Mouse (Mus musculus): Measurements from ENCODE around the gene Plxna2. TPM values are rescaled to one million over a fixed set of nuclear protein-coding genes. Genes with fewer than 3 reads are reported as not detected.

Gene Plxna2
- polyA plus RNA-seq, 1 experiment, result 4.0 TPM

DNA sequence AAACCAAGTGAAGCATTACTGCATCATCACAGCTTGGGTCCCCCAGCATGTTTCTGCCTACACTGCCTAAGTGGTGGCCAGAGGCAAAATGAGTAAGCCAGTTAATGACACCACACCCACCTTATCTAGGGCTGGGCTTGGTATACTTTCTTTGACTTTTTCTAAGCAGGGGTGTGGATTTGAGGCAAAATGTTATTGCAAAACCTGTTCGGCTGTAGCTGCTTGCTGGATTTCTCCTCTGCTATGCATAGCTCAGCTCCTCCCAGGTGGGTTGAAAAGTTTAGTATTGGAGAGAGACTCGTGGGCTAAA is 57.8 kb downstream of the Plxna2 start:
- DNase-seq, result no peak
- Histone ChIP-seq H3K27ac (ENCODE audit: control insufficient read depth, insufficient read depth, low read length) (no peak overlapping the region), H3K4me3 (ENCODE audit: control insufficient read depth, insufficient read depth, low read length) (no peak overlapping the region), H3K4me1 (replicated peaks; ENCODE audit: control insufficient read depth, insufficient read depth, low read length) (no peaks in the 10 kb centered on the region), H3K27me3 (ENCODE audit: control insufficient read depth, insufficient read depth, low read length) (no peaks in the 10 kb centered on the region), H3K36me3 (ENCODE audit: control insufficient read depth, insufficient read depth, low read length) (no peaks in the 10 kb centered on the region)
- TF ChIP-seq POLR2A (IDR thresholded peaks at IDR 0.05; ENCODE audit: control insufficient read depth, extremely low read depth, insufficient read depth, low read length, poor library complexity) (no peak), CTCF (IDR thresholded peaks at IDR 0.05; ENCODE audit: borderline replicate concordance, control insufficient read depth, extremely low read depth, insufficient read depth, low read length, poor library complexity) (no peak)
- 80% methylated on average over 2 of the region's 2 CpGs for WGBS

DNA sequence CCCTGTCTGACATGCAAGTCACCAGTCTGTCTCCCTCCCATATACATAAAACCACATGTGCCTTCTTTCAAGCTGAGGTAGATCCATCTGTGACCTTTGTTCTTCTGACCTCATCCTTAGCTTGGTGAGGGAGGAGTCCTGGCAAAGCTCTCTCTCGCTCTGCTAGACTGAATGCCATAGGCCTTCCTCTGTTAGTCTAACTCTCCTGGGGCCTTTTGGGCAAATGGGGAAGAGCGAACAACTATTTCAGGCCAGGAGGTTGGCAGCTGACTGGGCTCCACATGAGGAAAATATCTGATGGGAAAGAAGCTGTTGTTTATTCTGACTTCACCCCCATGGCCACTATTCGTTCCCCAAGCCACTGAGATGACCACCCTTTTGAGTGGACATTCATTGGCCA is 59.9 kb downstream of the Plxna2 start:
- no peak overlapping the region for H3K27ac ChIP-seq (ENCODE audit: control insufficient read depth, insufficient read depth, low read length)

DNA sequence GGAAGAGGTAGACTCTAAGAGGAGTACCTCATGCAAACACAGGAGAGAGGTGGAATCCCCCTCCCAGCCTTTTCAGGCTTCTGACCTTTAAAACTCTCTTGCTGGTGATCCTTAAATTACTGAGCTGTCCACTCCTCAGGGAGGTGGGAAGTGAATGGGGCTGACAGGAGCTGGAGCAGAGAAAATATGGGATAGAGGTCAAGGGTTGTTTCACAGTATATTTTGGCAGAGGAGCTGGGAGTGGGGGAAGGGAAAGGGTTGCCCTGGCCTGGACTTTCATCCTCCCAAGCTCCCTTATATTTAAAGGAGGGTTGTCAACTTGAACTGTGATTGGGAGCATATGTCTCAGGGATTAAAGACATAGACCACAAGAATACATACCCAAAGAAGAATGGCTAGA is 61.1 kb downstream of the Plxna2 start:
- H3K27me3 ChIP-seq (ENCODE audit: control insufficient read depth, insufficient read depth, low read length), result no peaks in the 10 kb centered on the region
- no peaks in the 10 kb centered on the region for H3K36me3 ChIP-seq (ENCODE audit: control insufficient read depth, insufficient read depth, low read length)
- DNase-seq, result no peak
- TF ChIP-seq CTCF (IDR thresholded peaks at IDR 0.05; ENCODE audit: borderline replicate concordance, control insufficient read depth, extremely low read depth, insufficient read depth, low read length, poor library complexity) (no peak), POLR2A (IDR thresholded peaks at IDR 0.05; ENCODE audit: control insufficient read depth, extremely low read depth, insufficient read depth, low read length, poor library complexity) (no peak)
- H3K4me1 ChIP-seq (replicated peaks; ENCODE audit: control insufficient read depth, insufficient read depth, low read length), result no peaks in the 10 kb centered on the region
- H3K4me3 ChIP-seq (ENCODE audit: control insufficient read depth, insufficient read depth, low read length), result no peak overlapping the region
- no peak overlapping the region for H3K27ac ChIP-seq (ENCODE audit: control insufficient read depth, insufficient read depth, low read length)

More for the DNA sequence above, 59.9 kb downstream of the Plxna2 start:
- H3K27me3 ChIP-seq (ENCODE audit: control insufficient read depth, insufficient read depth, low read length), result no peaks in the 10 kb centered on the region
- no peak for DNase-seq
- H3K4me1 ChIP-seq (replicated peaks; ENCODE audit: control insufficient read depth, insufficient read depth, low read length), result no peaks in the 10 kb centered on the region
- WGBS, result 84% methylated on average over 3 of the region's 3 CpGs
- H3K4me3 ChIP-seq (ENCODE audit: control insufficient read depth, insufficient read depth, low read length), result no peak overlapping the region
- no peaks in the 10 kb centered on the region for H3K36me3 ChIP-seq (ENCODE audit: control insufficient read depth, insufficient read depth, low read length)
- no peak for TF ChIP-seq POLR2A (IDR thresholded peaks at IDR 0.05; ENCODE audit: control insufficient read depth, extremely low read depth, insufficient read depth, low read length, poor library complexity)
- no peak for TF ChIP-seq CTCF (IDR thresholded peaks at IDR 0.05; ENCODE audit: borderline replicate concordance, control insufficient read depth, extremely low read depth, insufficient read depth, low read length, poor library complexity)

DNA sequence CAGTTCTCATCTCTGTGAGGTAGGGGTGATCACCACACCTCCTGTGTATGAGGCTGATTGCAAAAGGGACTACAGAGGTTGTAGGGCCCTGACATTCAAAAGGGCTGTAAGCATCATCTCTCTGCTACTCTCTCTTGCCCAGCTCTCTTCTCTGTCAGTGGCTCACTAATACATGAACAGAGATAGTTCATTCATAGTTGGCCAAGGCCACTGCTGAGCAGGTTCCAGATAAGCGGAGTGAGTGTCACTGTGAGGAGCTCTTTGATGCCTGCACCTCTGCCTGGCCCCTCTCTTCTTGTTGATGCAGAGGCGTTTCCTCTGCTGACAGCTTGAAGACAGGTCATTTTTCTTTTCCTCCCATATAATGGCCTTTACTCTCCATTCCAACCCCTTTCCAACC is 62.1 kb downstream of the Plxna2 start:
- Histone ChIP-seq H3K27ac (ENCODE audit: control insufficient read depth, insufficient read depth, low read length) (no peak overlapping the region), H3K27me3 (ENCODE audit: control insufficient read depth, insufficient read depth, low read length) (no peaks in the 10 kb centered on the region), H3K36me3 (ENCODE audit: control insufficient read depth, insufficient read depth, low read length) (no peaks in the 10 kb centered on the region), H3K4me3 (ENCODE audit: control insufficient read depth, insufficient read depth, low read length) (no peak overlapping the region), H3K4me1 (replicated peaks; ENCODE audit: control insufficient read depth, insufficient read depth, low read length) (no peaks in the 10 kb centered on the region)
- 84% methylated on average over 2 of the region's 2 CpGs for WGBS
- no peak for TF ChIP-seq POLR2A (IDR thresholded peaks at IDR 0.05; ENCODE audit: control insufficient read depth, extremely low read depth, insufficient read depth, low read length, poor library complexity)
- no peak for TF ChIP-seq CTCF (IDR thresholded peaks at IDR 0.05; ENCODE audit: borderline replicate concordance, control insufficient read depth, extremely low read depth, insufficient read depth, low read length, poor library complexity)
- no peak for DNase-seq

DNA sequence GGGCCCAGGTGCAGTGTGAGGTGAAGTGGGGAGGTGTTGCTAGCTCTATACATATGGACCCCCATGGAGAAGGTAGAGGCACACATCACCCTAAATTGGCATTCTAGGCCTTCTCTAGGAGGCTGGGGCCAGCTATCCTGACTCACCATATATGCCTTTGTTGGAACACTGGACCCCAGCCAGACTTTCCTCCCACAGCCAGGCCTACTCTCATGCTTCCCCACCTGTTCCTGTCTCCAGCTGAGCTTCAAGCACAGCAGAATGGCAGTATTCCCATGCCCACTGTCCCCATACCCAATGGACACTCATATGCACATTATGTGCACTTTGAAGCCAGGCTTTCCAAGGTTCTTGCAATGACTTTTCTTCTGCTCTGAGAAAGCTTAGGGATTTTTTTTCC is 64.0 kb downstream of the Plxna2 start:
- no peaks in the 10 kb centered on the region for H3K27me3 ChIP-seq (ENCODE audit: control insufficient read depth, insufficient read depth, low read length)
- no peak overlapping the region for H3K4me3 ChIP-seq (ENCODE audit: control insufficient read depth, insufficient read depth, low read length)
- H3K36me3 ChIP-seq (ENCODE audit: control insufficient read depth, insufficient read depth, low read length), result no peaks in the 10 kb centered on the region
- no peaks in the 10 kb centered on the region for H3K4me1 ChIP-seq (replicated peaks; ENCODE audit: control insufficient read depth, insufficient read depth, low read length)
- DNase-seq, result no peak
- H3K27ac ChIP-seq (ENCODE audit: control insufficient read depth, insufficient read depth, low read length), result no peak overlapping the region
- TF ChIP-seq CTCF (IDR thresholded peaks at IDR 0.05; ENCODE audit: borderline replicate concordance, control insufficient read depth, extremely low read depth, insufficient read depth, low read length, poor library complexity) (no peak), POLR2A (IDR thresholded peaks at IDR 0.05; ENCODE audit: control insufficient read depth, extremely low read depth, insufficient read depth, low read length, poor library complexity) (no peak)

DNA sequence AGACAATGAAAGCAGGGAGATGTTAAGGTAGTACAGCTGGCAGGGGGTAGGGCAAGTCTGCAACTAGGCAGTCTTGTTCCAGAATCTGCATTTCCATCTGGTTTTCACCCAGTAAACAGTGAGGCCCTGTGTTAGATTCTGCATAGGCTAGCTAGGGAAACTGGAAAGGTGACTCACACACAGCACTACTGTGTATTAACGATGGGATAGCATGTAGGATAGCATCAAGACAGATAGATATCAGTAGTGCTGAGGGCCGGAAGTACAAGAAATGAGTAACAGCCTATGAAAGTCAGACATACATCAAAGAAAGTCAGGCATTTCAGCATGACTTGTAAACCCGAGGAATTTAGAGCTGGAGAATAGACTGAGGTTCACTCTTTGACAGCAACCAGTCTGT is 65.1 kb downstream of the Plxna2 start:
- no peak overlapping the region for H3K27ac ChIP-seq (ENCODE audit: control insufficient read depth, insufficient read depth, low read length)
- H3K4me3 ChIP-seq (ENCODE audit: control insufficient read depth, insufficient read depth, low read length), result no peak overlapping the region
- 73% methylated on average over 3 of the region's 3 CpGs for WGBS
- H3K36me3 ChIP-seq (ENCODE audit: control insufficient read depth, insufficient read depth, low read length), result no peaks in the 10 kb centered on the region
- no peak for DNase-seq
- H3K27me3 ChIP-seq (ENCODE audit: control insufficient read depth, insufficient read depth, low read length), result no peaks in the 10 kb centered on the region
- TF ChIP-seq CTCF (IDR thresholded peaks at IDR 0.05; ENCODE audit: borderline replicate concordance, control insufficient read depth, extremely low read depth, insufficient read depth, low read length, poor library complexity), result no peak
- no peak for TF ChIP-seq POLR2A (IDR thresholded peaks at IDR 0.05; ENCODE audit: control insufficient read depth, extremely low read depth, insufficient read depth, low read length, poor library complexity)
- no peaks in the 10 kb centered on the region for H3K4me1 ChIP-seq (replicated peaks; ENCODE audit: control insufficient read depth, insufficient read depth, low read length)

DNA sequence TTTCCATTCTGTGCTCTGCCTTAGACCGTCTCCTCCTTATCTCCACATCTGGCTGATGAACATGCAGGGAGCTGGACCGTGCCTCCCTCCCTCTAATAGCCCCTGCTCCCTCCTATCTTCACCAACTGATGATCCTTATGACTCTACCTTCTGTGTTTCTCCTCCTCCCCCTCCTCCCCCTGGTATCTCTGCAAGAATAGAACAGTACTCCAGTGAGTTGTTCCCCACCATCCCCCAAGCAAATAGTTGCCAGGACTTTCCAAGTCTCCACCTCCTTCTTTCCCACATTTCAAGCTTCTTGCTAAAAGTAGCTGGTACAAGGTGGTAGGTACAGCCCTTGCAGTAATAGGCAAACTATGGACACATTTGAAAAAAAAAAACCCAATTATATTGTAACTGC is 67.9 kb downstream of the Plxna2 start:
- TF ChIP-seq POLR2A (IDR thresholded peaks at IDR 0.05; ENCODE audit: control insufficient read depth, extremely low read depth, insufficient read depth, low read length, poor library complexity), result no peak
- no peak for TF ChIP-seq CTCF (IDR thresholded peaks at IDR 0.05; ENCODE audit: borderline replicate concordance, control insufficient read depth, extremely low read depth, insufficient read depth, low read length, poor library complexity)
- 92% methylated on average over 2 of the region's 2 CpGs for WGBS
- Histone ChIP-seq H3K27me3 (ENCODE audit: control insufficient read depth, insufficient read depth, low read length) (no peaks in the 10 kb centered on the region), H3K4me3 (ENCODE audit: control insufficient read depth, insufficient read depth, low read length) (no peak overlapping the region), H3K36me3 (ENCODE audit: control insufficient read depth, insufficient read depth, low read length) (no peaks in the 10 kb centered on the region), H3K4me1 (replicated peaks; ENCODE audit: control insufficient read depth, insufficient read depth, low read length) (no peaks in the 10 kb centered on the region), H3K27ac (ENCODE audit: control insufficient read depth, insufficient read depth, low read length) (no peak overlapping the region)
- no peak for DNase-seq
